Mouse (Mus musculus) urinary bladder, postnatal 25 days (tissue): ENCODE measurements around the gene Polr2i.
"Not testable (repeated sequence)": the region's sequence is repeated elsewhere in the genome, so short reads cannot be mapped to it uniquely, and the experiment has no call there.

Source experiments
- DNase-seq: peaks from one replicate; pipeline ENCODE4 v3.0.0; 2022; ENCODE audit warnings: low spot score

Polr2i gene

GRCm38 (mm10) chr7:30205383-30205782 is 26.4 kb upstream of the Polr2i start:
- peak; percentile 63 for DNase-seq

- DNase-seq, result not testable (repeated sequence)
Observed at GRCm38 (mm10) chr7:30206364-30206763, 25.4 kb upstream of the Polr2i start.

- no peak for DNase-seq
Observed at GRCm38 (mm10) chr7:30211025-30211424, 20.7 kb upstream of the Polr2i start.

- DNase-seq, result no peak
Observed at GRCm38 (mm10) chr7:30213881-30214280, 17.9 kb upstream of the Polr2i start.

- DNase-seq, result no peak
Observed at GRCm38 (mm10) chr7:30215875-30216274, 15.9 kb upstream of the Polr2i start.

- peak; percentile 85 for DNase-seq
Observed at GRCm38 (mm10) chr7:30216723-30217151, 15.0 kb upstream of the Polr2i start.

GRCm38 (mm10) chr7:30217277-30217676 is 14.5 kb upstream of the Polr2i start:
- DNase-seq, result no peak

GRCm38 (mm10) chr7:30219293-30220007 is 12.3 kb upstream of the Polr2i start:
- DNase-seq, result peak; percentile 53

- DNase-seq, result no peak
Observed at GRCm38 (mm10) chr7:30220008-30220356, 11.8 kb upstream of the Polr2i start.

- no peak for DNase-seq
Observed at GRCm38 (mm10) chr7:30221433-30221832, 10.3 kb upstream of the Polr2i start.

GRCm38 (mm10) chr7:30222205-30222604 is 9.5 kb upstream of the Polr2i start:
- no peak for DNase-seq

GRCm38 (mm10) chr7:30224206-30224605 is 7.5 kb upstream of the Polr2i start:
- DNase-seq, result no peak

GRCm38 (mm10) chr7:30231328-30231668 is 450 bp upstream of the Polr2i start:
- no peak for DNase-seq

GRCm38 (mm10) chr7:30232631-30233148 is 942 bp downstream of the Polr2i start:
- peak; percentile 51 for DNase-seq

GRCm38 (mm10) chr7:30233387-30233786 is 1.6 kb downstream of the Polr2i start:
- DNase-seq, result no peak

- DNase-seq, result no peak
Observed at GRCm38 (mm10) chr7:30234276-30234858, 2.6 kb downstream of the Polr2i start.

- no peak for DNase-seq
Observed at GRCm38 (mm10) chr7:30235091-30235490, 3.3 kb downstream of the Polr2i start.

GRCm38 (mm10) chr7:30235625-30236024 is 3.9 kb downstream of the Polr2i start, which contains the start of gene Ovol3:
Gene Ovol3, minus strand, starts transcription at chr7:30235725.
- DNase-seq, result no peak

GRCm38 (mm10) chr7:30237374-30237773 is 5.6 kb downstream of the Polr2i start:
- not testable (repeated sequence) for DNase-seq

GRCm38 (mm10) chr7:30251956-30252954 is 20.5 kb downstream of the Polr2i start:
- DNase-seq, result no peak

GRCm38 (mm10) chr7:30265041-30265440 is 33.3 kb downstream of the Polr2i start:
- no peak for DNase-seq

GRCm38 (mm10) chr7:30265531-30265930 is 33.8 kb downstream of the Polr2i start:
- no peak for DNase-seq
